Mouse (Mus musculus) hindbrain, embryonic 16.5 days (tissue): ENCODE measurements around the gene Ppp2r5a. TPM values are rescaled to one million over a fixed set of nuclear protein-coding genes. Genes with fewer than 3 reads are reported as not detected.
"Not testable (repeated sequence)": the region's sequence is repeated elsewhere in the genome, so short reads cannot be mapped to it uniquely, and the experiment has no call there.

Experiments used
- ATAC-seq: fragments of 200-750 bp; cut with Nextera tagmentation; 2 replicates; pipeline ENCODE4 v1.8.0; 2017; ENCODE audit warnings: moderate TSS enrichment, moderate library complexity
- H3K27ac ChIP-seq: fragments of 300-500 bp; sonication (generic); 2 replicates; pipeline ENCODE4 v1.5.1; 2014; ENCODE audit warnings: low read depth, mild to moderate bottlenecking, control low read depth, low read length, moderate library complexity
- H3K27me3 ChIP-seq: fragments of 300-500 bp; sonication (generic); replicated peaks from 2 replicates; pipeline ENCODE4 v1.6.1; 2014; ENCODE audit warnings: low read length; ENCODE audit not compliant: control insufficient read depth, insufficient read depth
- H3K36me3 ChIP-seq: fragments of 300-500 bp; sonication (generic); 2 replicates; pipeline ENCODE4 v1.6.1; 2014; ENCODE audit warnings: mild to moderate bottlenecking, low read length, moderate library complexity, mixed read lengths; ENCODE audit not compliant: control insufficient read depth, insufficient read depth
- H3K4me1 ChIP-seq: fragments of 300-500 bp; sonication (generic); 2 replicates; pipeline ENCODE4 v1.6.1; 2014; ENCODE audit warnings: low read depth, low read length; ENCODE audit not compliant: control insufficient read depth, insufficient read depth
- H3K4me2 ChIP-seq: fragments of 300-500 bp; sonication (generic); 2 replicates; pipeline ENCODE4 v1.6.1; 2014; ENCODE audit warnings: mild to moderate bottlenecking, low read length, control low read depth, moderate library complexity
- H3K4me3 ChIP-seq: fragments of 300-500 bp; sonication (generic); 2 replicates; pipeline ENCODE4 v1.5.1; 2014; ENCODE audit warnings: mild to moderate bottlenecking, low read length, control low read depth, moderate library complexity
- H3K9ac ChIP-seq: fragments of 300-500 bp; sonication (generic); 2 replicates; pipeline ENCODE4 v1.6.1; 2014; ENCODE audit warnings: low read depth, mild to moderate bottlenecking, control low read depth, low read length, moderate library complexity
- H3K9me3 ChIP-seq: fragments of 300-500 bp; sonication (generic); 2 replicates; pipeline ENCODE4 v1.6.1; 2014; ENCODE audit warnings: mild to moderate bottlenecking, low read length, moderate library complexity; ENCODE audit not compliant: control insufficient read depth
- WGBS: fragments of 180-500 bp; shearing (Covaris S2); extraction: QIAGEN DNeasy Blood & Tissue Kit; methylation state at CpG from one replicate; pipeline ENCODE4 v1.1.7; 2014; 5-methylcytosine and 5-hydroxymethylcytosine counted together
- polyA plus RNA-seq: library from polyadenylated mRNA; unstranded; fragments of >200 nt; fragmentation: Nextera tagmentation; extraction: Ambion mirVana; gene quantifications from 2 replicates; pipeline ENCODE4 v1.2.1, GENCODE M21; 2015

Ppp2r5a gene
- polyA plus RNA-seq, 1 experiment from 2014 or later: 6.3 TPM

GRCm38 (mm10) chr1:191436647-191437046 lies 33.6 kb upstream of the Ppp2r5a start:
- Histone ChIP-seq H3K4me1 (peaks cover 9% of the 10 kb centered on the region), H3K9me3 (no peaks in the 10 kb centered on the region), H3K4me3 (no peak overlapping the region), H3K36me3 (no peaks in the 10 kb centered on the region), H3K27ac (no peak overlapping the region), H3K27me3 (no peaks in the 10 kb centered on the region), H3K9ac (no peak overlapping the region), H3K4me2 (no peak overlapping the region)
- 39% methylated on average over 3 of the region's 3 CpGs for WGBS
- ATAC-seq: no peak

GRCm38 (mm10) chr1:191435359-191435758 lies 32.3 kb upstream of the Ppp2r5a start:
- peak; percentile 95 for ATAC-seq
- H3K4me2 ChIP-seq: no peak overlapping the region
- peaks cover 9% of the 10 kb centered on the region for H3K4me1 ChIP-seq
- no peaks in the 10 kb centered on the region for H3K9me3 ChIP-seq
- H3K4me3 ChIP-seq: no peak overlapping the region
- 14% methylated on average over 1 of the region's 1 CpGs for WGBS
- H3K27me3 ChIP-seq: no peaks in the 10 kb centered on the region
- peak overlapping the region; percentile 32; the same call in 1 of the 2 replicates for H3K27ac ChIP-seq
- no peaks in the 10 kb centered on the region for H3K36me3 ChIP-seq
- H3K9ac ChIP-seq: no peak overlapping the region

GRCm38 (mm10) chr1:191432531-191432930 lies 29.5 kb upstream of the Ppp2r5a start:
- WGBS: 51% methylated on average over 7 of the region's 7 CpGs
- Histone ChIP-seq H3K27me3 (no peaks in the 10 kb centered on the region), H3K36me3 (no peaks in the 10 kb centered on the region), H3K27ac (no peak overlapping the region), H3K9me3 (no peaks in the 10 kb centered on the region), H3K4me3 (no peak overlapping the region), H3K4me2 (no peak overlapping the region), H3K4me1 (peaks cover 9% of the 10 kb centered on the region), H3K9ac (no peak overlapping the region)
- ATAC-seq: no peak

- ATAC-seq: no peak
- Histone ChIP-seq H3K27ac (no peak overlapping the region), H3K36me3 (no peaks in the 10 kb centered on the region), H3K4me2 (no peak overlapping the region), H3K9me3 (no peaks in the 10 kb centered on the region), H3K4me1 (peaks cover 9% of the 10 kb centered on the region), H3K27me3 (no peaks in the 10 kb centered on the region), H3K4me3 (no peak overlapping the region), H3K9ac (no peak overlapping the region)
- WGBS: 80% methylated on average over 15 of the region's 15 CpGs
These were observed 29.0 kb upstream of the Ppp2r5a start for GRCm38 (mm10) chr1:191432023-191432422.

GRCm38 (mm10) chr1:191430121-191430520 lies 27.0 kb upstream of the Ppp2r5a start:
- Histone ChIP-seq H3K4me2 (no peak overlapping the region), H3K36me3 (no peaks in the 10 kb centered on the region), H3K4me1 (peaks cover 3% of the 10 kb centered on the region; the same call in 1 of the 2 replicates), H3K9ac (no peak overlapping the region), H3K9me3 (no peaks in the 10 kb centered on the region), H3K4me3 (no peak overlapping the region), H3K27me3 (no peaks in the 10 kb centered on the region), H3K27ac (no peak overlapping the region)
- WGBS: 66% methylated on average over 7 of the region's 7 CpGs
- no peak for ATAC-seq

- 77% methylated on average over 7 of the region's 7 CpGs for WGBS
- Histone ChIP-seq H3K9me3 (no peaks in the 10 kb centered on the region), H3K4me3 (no peak overlapping the region), H3K27me3 (no peaks in the 10 kb centered on the region), H3K4me2 (no peak overlapping the region), H3K9ac (no peak overlapping the region), H3K36me3 (no peaks in the 10 kb centered on the region), H3K4me1 (no peaks in the 10 kb centered on the region), H3K27ac (no peak overlapping the region)
- ATAC-seq: no peak
These were observed 22.8 kb upstream of the Ppp2r5a start for GRCm38 (mm10) chr1:191425884-191426283.

GRCm38 (mm10) chr1:191423201-191423600 lies 20.1 kb upstream of the Ppp2r5a start:
- ATAC-seq: no peak
- H3K9me3 ChIP-seq: no peaks in the 10 kb centered on the region
- no peak overlapping the region for H3K4me2 ChIP-seq
- no peak overlapping the region for H3K27ac ChIP-seq
- no peaks in the 10 kb centered on the region for H3K4me1 ChIP-seq
- H3K9ac ChIP-seq: no peak overlapping the region
- no peaks in the 10 kb centered on the region for H3K27me3 ChIP-seq
- H3K36me3 ChIP-seq: no peaks in the 10 kb centered on the region
- WGBS: 76% methylated on average over 2 of the region's 2 CpGs
- no peak overlapping the region for H3K4me3 ChIP-seq

GRCm38 (mm10) chr1:191422714-191423113 lies 19.6 kb upstream of the Ppp2r5a start:
- not testable (repeated sequence) for H3K9ac ChIP-seq, ATAC-seq, H3K27me3 ChIP-seq, H3K9me3 ChIP-seq, H3K4me2 ChIP-seq, H3K27ac ChIP-seq, H3K36me3 ChIP-seq, H3K4me1 ChIP-seq, H3K4me3 ChIP-seq
- WGBS: 83% methylated on average over 3 of the region's 3 CpGs

GRCm38 (mm10) chr1:191422164-191422563 lies 19.1 kb upstream of the Ppp2r5a start:
- 68% methylated on average over 4 of the region's 4 CpGs for WGBS
- no peak overlapping the region for H3K4me3 ChIP-seq

GRCm38 (mm10) chr1:191421426-191421999 lies 18.4 kb upstream of the Ppp2r5a start:
- ATAC-seq: no peak
- no peak overlapping the region for H3K4me2 ChIP-seq

More at GRCm38 (mm10) chr1:191422164-191422563, 19.1 kb upstream of the Ppp2r5a start:
- H3K4me2 ChIP-seq: no peak overlapping the region
- no peak overlapping the region for H3K9ac ChIP-seq
- H3K9me3 ChIP-seq: no peaks in the 10 kb centered on the region
- H3K27me3 ChIP-seq: no peaks in the 10 kb centered on the region
- no peak overlapping the region for H3K27ac ChIP-seq
- H3K36me3 ChIP-seq: no peaks in the 10 kb centered on the region
- no peak for ATAC-seq
- no peaks in the 10 kb centered on the region for H3K4me1 ChIP-seq

More at GRCm38 (mm10) chr1:191421426-191421999, 18.4 kb upstream of the Ppp2r5a start:
- WGBS: 53% methylated on average over 1 of the region's 1 CpGs
- H3K9me3 ChIP-seq: no peaks in the 10 kb centered on the region
- no peaks in the 10 kb centered on the region for H3K4me1 ChIP-seq
- no peak overlapping the region for H3K9ac ChIP-seq
- no peaks in the 10 kb centered on the region for H3K36me3 ChIP-seq
- no peak overlapping the region for H3K4me3 ChIP-seq
- H3K27me3 ChIP-seq: no peaks in the 10 kb centered on the region
- no peak overlapping the region for H3K27ac ChIP-seq
